Mouse (Mus musculus) olfactory bulb, adult 2 months (tissue): ENCODE measurements around the gene Fstl1.

Experiments used
- CTCF ChIP-seq: fragments of 200-500 bp; IDR thresholded peaks from 2 replicates; pipeline ENCODE4 v1.5.1; 2012; ENCODE audit warnings: low read depth, mild to moderate bottlenecking, low read length, moderate library complexity; ENCODE audit not compliant: insufficient read depth
- POLR2A ChIP-seq: fragments of 200-500 bp; IDR thresholded peaks from 2 replicates; pipeline ENCODE4 v1.6.1; 2012; ENCODE audit warnings: mild to moderate bottlenecking, low read depth, low read length, moderate library complexity; ENCODE audit not compliant: insufficient read depth

- TF ChIP-seq CTCF, result no peak
- TF ChIP-seq POLR2A, result no peak
Measured at GRCm38 (mm10) chr16:37868506-37869469, 92.1 kb downstream of the Fstl1 start.
